Mouse (Mus musculus) megakaryocyte, embryonic 14.5 days (primary cell): ENCODE data around the gene Gata3.

Experiments
- FLI1 ChIP-seq: IDR thresholded peaks from 2 replicates; pipeline ENCODE4 v1.6.1; 2012; ENCODE audit warnings: low read length, inconsistent platforms, mixed read lengths
- GATA1 ChIP-seq: IDR thresholded peaks from 3 replicates; pipeline ENCODE4 v1.6.1; 2012; ENCODE audit warnings: mixed read lengths, low read length, inconsistent platforms, borderline replicate concordance

DNA sequence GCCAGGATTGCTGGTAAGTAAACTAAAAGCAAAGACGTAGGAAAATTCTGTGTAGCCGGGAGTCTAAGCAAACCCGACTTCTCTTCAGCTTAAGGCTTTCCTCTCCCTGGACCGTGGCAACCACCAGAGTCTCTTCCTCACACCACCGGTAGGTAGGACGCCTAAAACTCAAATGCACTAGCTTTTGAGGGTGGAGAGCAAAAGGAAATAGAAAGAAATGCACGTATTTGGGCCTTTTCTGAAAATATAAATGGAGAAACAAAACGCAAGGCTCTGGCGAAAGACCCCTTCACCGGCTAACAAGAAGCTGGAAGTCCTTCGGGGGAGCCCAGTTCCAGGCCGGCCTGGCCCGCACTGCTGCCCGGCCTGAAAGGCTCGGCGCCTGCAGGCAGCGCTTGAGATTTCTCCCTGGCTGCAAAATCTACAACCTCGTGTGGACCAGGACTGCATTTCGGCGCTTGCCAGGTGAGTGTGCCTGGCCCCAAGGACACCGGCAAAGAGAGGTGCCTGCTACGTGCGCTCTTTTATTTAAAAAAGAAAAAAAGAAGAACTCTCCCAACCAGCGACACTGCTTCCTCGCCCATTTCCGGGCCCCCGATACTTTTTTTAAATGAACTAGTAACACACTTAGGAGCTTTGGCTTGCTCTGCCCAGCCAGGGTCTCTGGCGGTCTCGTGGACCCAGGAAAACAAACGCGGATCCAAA lies 13.1 kb downstream of the Gata3 start:
- TF ChIP-seq GATA1: no peak
- no peak for TF ChIP-seq FLI1
